8 mouse cellular contexts compared by ENCODE assay signal in genomic region chr12:79641570-79642285, GRCm38 (mm10).
DNase-seq lines count a peak whose midpoint lies in the region; ATAC-seq and TF ChIP-seq lines count a peak whose summit lies in the region.

No protein-coding gene starts in this region.

- intact Hi-C loops in heart, postnatal 10 days (cut with DNase I) = no loop called here
- intact Hi-C loops in left cerebral cortex, postnatal 25 days (cut with DNase I) = no loop called here

- peak; percentile 94 for DNase-seq in heart, adult 11 months
- DNase-seq in NIH3T3 (ENCODE audit: low read depth) = peak; percentile 82
- DNase-seq in heart, postnatal 10 days = peak; percentile 30 to 53
- DNase-seq in liver, adult 2 months (ENCODE audit: extremely low read depth, low read depth, low spot score) = peak; percentile 94
- DNase-seq in left cerebral cortex, postnatal 25 days (ENCODE audit: low spot score in 2 of 2) = no peak
- no peak for DNase-seq in frontal cortex, postnatal 36 days (ENCODE audit: low spot score in 2 of 2)

- TF ChIP-seq CTCF in liver, adult 2 months (IDR thresholded peaks at IDR 0.05; ENCODE audit: low read depth, low read length) = peak; percentile 26; the same call in 1 of the 2 replicates

- no peak for TF ChIP-seq POLR2A in liver, adult 2 months (IDR thresholded peaks at IDR 0.05; ENCODE audit: extremely low read depth, insufficient read depth, low read length)

- H3K4me3 ChIP-seq in heart, embryonic 12.5 days = no peak overlapping the region
- H3K4me3 ChIP-seq in liver, adult 2 months (ENCODE audit: insufficient read depth, low read depth, low read length) = no peak overlapping the region
- H3K4me3 ChIP-seq in stomach, embryonic 15.5 days (replicated peaks) = no peak overlapping the region

- H3K27me3 ChIP-seq in heart, embryonic 12.5 days (replicated peaks) = no peaks in the 10 kb centered on the region
- H3K27me3 ChIP-seq in liver, adult 2 months (ENCODE audit: control insufficient read depth, insufficient read depth, low read length) = no peaks in the 10 kb centered on the region
- no peaks in the 10 kb centered on the region for H3K27me3 ChIP-seq in stomach, embryonic 15.5 days (replicated peaks)

- H3K9me3 ChIP-seq in heart, embryonic 12.5 days (replicated peaks) = no peaks in the 10 kb centered on the region
- no peaks in the 10 kb centered on the region for H3K9me3 ChIP-seq in stomach, embryonic 15.5 days

- no peaks in the 10 kb centered on the region for H3K79me2 ChIP-seq in liver, adult 2 months (ENCODE audit: control insufficient read depth, insufficient read depth, low read length)

- no peak for ATAC-seq in heart, embryonic 12.5 days (ENCODE audit: insufficient number of reproducible peaks, low FRiP score)
- no peak for ATAC-seq in stomach, embryonic 15.5 days (ENCODE audit: insufficient read depth, low FRiP score, low read depth)

- peaks cover 10% of the 10 kb centered on the region for H3K4me1 ChIP-seq in heart, embryonic 12.5 days (replicated peaks)
- H3K4me1 ChIP-seq in liver, adult 2 months (ENCODE audit: control insufficient read depth, insufficient read depth, low read length) = peaks cover 17% of the 10 kb centered on the region
- H3K4me1 ChIP-seq in stomach, embryonic 15.5 days = peaks cover 12% of the 10 kb centered on the region; the same call in 1 of the 2 replicates

- no peak overlapping the region for H3K4me2 ChIP-seq in heart, embryonic 12.5 days
- no peak overlapping the region for H3K4me2 ChIP-seq in stomach, embryonic 15.5 days

- no peak overlapping the region for H3K27ac ChIP-seq in heart, embryonic 12.5 days (ENCODE audit: poor library complexity, severe bottlenecking)
- peak overlapping the region; percentile 71 for H3K27ac ChIP-seq in liver, adult 2 months (replicated peaks; ENCODE audit: insufficient read depth, low read depth, low read length)
- peak overlapping the region; percentile 46 for H3K27ac ChIP-seq in stomach, embryonic 15.5 days

- 57% methylated on average over 7 of the region's 7 CpGs for WGBS in heart, embryonic 12.5 days
- WGBS in liver, adult 2 months = 14% methylated on average over 7 of the region's 7 CpGs
- WGBS in stomach, embryonic 15.5 days = 37% methylated on average over 7 of the region's 7 CpGs

- H3K36me3 ChIP-seq in heart, embryonic 12.5 days = no peaks in the 10 kb centered on the region
- no peaks in the 10 kb centered on the region for H3K36me3 ChIP-seq in liver, adult 2 months (ENCODE audit: control insufficient read depth, insufficient read depth, low read length)
- H3K36me3 ChIP-seq in stomach, embryonic 15.5 days = no peaks in the 10 kb centered on the region

- no peak overlapping the region for H3K9ac ChIP-seq in heart, embryonic 12.5 days
- H3K9ac ChIP-seq in liver, adult 2 months (ENCODE audit: low read depth, low read length) = no peak overlapping the region
- no peak overlapping the region for H3K9ac ChIP-seq in stomach, embryonic 15.5 days

Comparison
In these comparisons a context has a peak if more than half of its experiments do, and no peak if none do; other contexts are left out.
1. DNase-seq: peak in heart, adult 11 months (single experiment), NIH3T3 (single experiment), heart, postnatal 10 days (2 of 2) and liver, adult 2 months (single experiment); none in left cerebral cortex, postnatal 25 days (0 of 2) and frontal cortex, postnatal 36 days (0 of 2).